Mouse (Mus musculus) liver, adult 2 months (tissue): ENCODE data around the gene Stard3. TPM values are rescaled to one million over a fixed set of nuclear protein-coding genes. Genes with fewer than 3 reads are reported as not detected.
A peak's percentile ranks its signal among the peaks of the same experiment; 100 is the strongest.

Experiments used
- DNase-seq: peaks from one replicate; pipeline ENCODE4 v3.0.0-alpha.2; 2011; ENCODE audit warnings: low read depth, low spot score; ENCODE audit errors: extremely low read depth
- H3K27ac ChIP-seq: fragments of 200-500 bp; replicated peaks from 2 replicates; pipeline ENCODE4 v1.5.1; 2012; ENCODE audit warnings: low read depth, mild to moderate bottlenecking, control low read depth, inconsistent platforms, low read length; ENCODE audit not compliant: insufficient read depth
- H3K27me3 ChIP-seq: fragments of 200-500 bp; 2 replicates; pipeline ENCODE4 v1.6.1; 2012; ENCODE audit warnings: mild to moderate bottlenecking, moderate library complexity, low read length, inconsistent platforms; ENCODE audit not compliant: control insufficient read depth, insufficient read depth
- H3K36me3 ChIP-seq: fragments of 200-500 bp; 2 replicates; pipeline ENCODE4 v1.6.1; 2012; ENCODE audit warnings: low read length, inconsistent platforms; ENCODE audit not compliant: control insufficient read depth, insufficient read depth
- H3K4me1 ChIP-seq: fragments of 200-500 bp; 2 replicates; pipeline ENCODE4 v1.6.1; 2011; ENCODE audit warnings: low read length; ENCODE audit not compliant: control insufficient read depth, insufficient read depth
- H3K4me3 ChIP-seq: fragments of 200-500 bp; 2 replicates; pipeline ENCODE4 v1.5.1; 2011; ENCODE audit warnings: low read depth, mild to moderate bottlenecking, control low read depth, low read length, moderate library complexity; ENCODE audit not compliant: insufficient read depth
- H3K79me2 ChIP-seq: fragments of 200-500 bp; 2 replicates; pipeline ENCODE4 v1.6.1; 2012; ENCODE audit warnings: inconsistent platforms, mild to moderate bottlenecking, low read length, moderate library complexity; ENCODE audit not compliant: control insufficient read depth, insufficient read depth
- H3K9ac ChIP-seq: fragments of 200-500 bp; 2 replicates; pipeline ENCODE4 v1.6.1; 2012; ENCODE audit warnings: low read depth, mild to moderate bottlenecking, control low read depth, inconsistent platforms, low read length
- CTCF ChIP-seq: fragments of 200-500 bp; IDR thresholded peaks from 2 replicates; pipeline ENCODE4 v1.5.1; 2011; ENCODE audit warnings: low read depth, low read length, control low read depth
- POLR2A ChIP-seq: fragments of 200-500 bp; IDR thresholded peaks from 2 replicates; pipeline ENCODE4 v1.6.1; 2011; ENCODE audit warnings: low read length, control low read depth; ENCODE audit not compliant: insufficient read depth; ENCODE audit errors: extremely low read depth
- WGBS: fragments of 180-500 bp; shearing (Covaris S2); methylation state at CpG from one replicate; pipeline ENCODE4 v1.1.7; 2018; 5-methylcytosine and 5-hydroxymethylcytosine counted together
- polyA plus RNA-seq: library from polyadenylated mRNA; depleted of rRNA; stranded (reverse); fragments of >200 nt; gene quantifications from 2 replicates; pipeline ENCODE4 v1.2.3, GENCODE M21; 2012
- total RNA-seq: library from RNA; depleted of rRNA; stranded (reverse); fragments of >200 nt; gene quantifications from 2 replicates; pipeline ENCODE4 v1.2.3, GENCODE M21; 2014

Gene Stard3
- total and polyA plus RNA-seq, 2 experiments, result 11.9 to 41.1 TPM

DNA sequence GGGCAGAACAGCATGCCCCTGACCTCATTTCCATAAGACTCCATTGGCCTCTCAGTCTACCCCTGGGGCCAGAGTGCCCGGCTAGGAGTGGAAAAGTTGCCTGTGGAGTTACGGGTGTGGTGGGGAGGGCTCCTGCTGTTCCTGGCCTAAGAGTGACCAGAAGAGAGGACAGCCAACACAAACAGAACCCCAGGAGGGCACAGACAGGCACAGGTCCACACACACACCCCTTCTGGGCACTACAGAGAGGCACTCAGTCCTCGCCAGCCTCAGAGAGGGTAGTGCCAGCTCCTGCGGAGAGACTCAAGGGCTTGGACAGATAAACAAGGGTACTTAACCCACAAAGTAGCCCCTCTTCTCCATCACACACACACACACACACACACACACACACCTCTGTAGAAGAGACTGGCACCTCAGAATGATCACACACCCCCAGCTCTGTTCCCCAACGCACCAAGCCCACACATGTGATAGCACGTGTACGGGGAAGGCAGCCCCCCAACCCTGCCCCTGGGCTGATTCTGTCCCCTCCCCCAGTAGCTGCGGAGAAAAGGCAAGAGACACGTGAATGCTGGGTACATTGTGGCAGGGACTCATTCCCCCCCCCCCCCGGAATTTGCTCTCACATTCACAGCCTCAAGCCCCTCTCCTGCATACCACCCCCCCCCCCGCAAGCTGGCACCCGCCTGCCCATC is 10.6 kb upstream of the Stard3 start:
- Histone ChIP-seq H3K27ac (no peak overlapping the region), H3K27me3 (peaks cover 23% of the 10 kb centered on the region), H3K9ac (no peak overlapping the region), H3K4me3 (no peak overlapping the region), H3K79me2 (no peaks in the 10 kb centered on the region), H3K36me3 (no peaks in the 10 kb centered on the region), H3K4me1 (no peaks in the 10 kb centered on the region; the same call in 1 of the 2 replicates)
- peak; percentile 21 for DNase-seq
- 7% methylated on average over 11 of the region's 12 CpGs for WGBS
- TF ChIP-seq POLR2A (no peak), CTCF (no peak)

DNA sequence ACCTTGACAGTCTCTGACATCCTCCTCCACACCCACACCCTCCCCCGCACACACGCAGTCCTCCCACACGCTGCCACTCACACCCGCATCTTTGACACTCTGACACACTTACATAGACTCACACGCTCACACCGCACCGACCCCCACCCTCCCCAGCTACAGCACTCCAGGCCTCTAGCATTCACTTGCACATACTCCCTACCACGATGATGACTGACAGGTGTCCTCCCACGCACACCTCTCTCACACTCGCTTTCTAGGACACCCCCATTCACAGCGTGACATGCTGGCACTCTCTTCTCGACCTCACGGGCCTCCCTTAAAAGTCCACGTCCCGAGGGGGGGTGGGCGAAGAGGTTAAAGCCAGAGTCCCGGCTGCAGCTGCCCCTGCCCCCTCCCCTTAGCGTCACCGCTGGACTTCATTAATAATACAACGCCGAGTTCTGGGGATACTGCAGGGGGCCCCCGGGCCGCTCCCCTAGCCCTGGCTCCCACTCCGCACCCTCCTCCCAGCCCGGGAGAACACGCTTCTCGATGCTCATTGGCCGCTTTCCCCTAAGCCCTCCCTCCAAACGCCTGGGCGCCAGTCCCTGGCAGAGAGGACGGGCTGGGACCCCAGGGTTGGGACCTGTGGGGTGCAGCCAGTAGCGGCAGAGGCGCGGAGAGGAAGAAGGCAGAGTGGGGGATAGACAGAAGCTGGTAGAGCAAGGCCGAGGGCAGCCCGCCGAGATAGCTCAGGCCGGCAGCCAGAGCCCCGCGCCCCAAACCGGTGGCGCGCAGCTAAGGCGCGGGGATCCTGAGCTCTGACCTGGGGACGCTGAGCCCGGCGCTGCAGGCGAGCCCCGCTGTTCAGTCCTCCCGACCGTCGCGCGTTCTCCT is 9.8 kb upstream of the Stard3 start, which contains the start of gene Ppp1r1b:
TSS of gene Ppp1r1b (plus strand) at position 322 of the 879 bp plus-strand sequence.
- TF ChIP-seq CTCF, result no peak
- no peak for TF ChIP-seq POLR2A
- DNase-seq, result no peak

DNA sequence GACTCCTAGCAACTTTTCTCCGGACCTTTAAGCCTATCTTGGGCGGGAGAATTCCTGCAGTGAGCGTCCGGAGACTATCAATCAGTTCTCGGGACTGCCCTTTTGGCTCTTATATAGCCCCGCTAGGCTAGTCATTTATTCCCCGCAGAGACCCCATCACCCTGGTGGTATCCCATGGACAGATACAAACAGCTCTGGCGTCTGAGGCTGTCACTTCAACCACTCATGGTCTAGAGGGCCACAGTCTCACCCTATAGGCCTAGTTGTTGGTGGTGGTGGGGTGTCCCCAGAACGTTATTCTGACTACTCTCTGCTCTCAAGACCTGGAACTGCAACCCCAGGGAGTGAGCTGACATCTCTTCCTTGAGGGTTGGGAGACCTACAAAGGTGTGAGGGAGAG is 8.9 kb upstream of the Stard3 start:
- no peak for TF ChIP-seq CTCF
- no peak for TF ChIP-seq POLR2A
- no peak overlapping the region for H3K9ac ChIP-seq
- 45% methylated on average over 9 of the region's 9 CpGs for WGBS
- H3K4me1 ChIP-seq, result no peaks in the 10 kb centered on the region; the same call in 1 of the 2 replicates
- no peak for DNase-seq
- no peak overlapping the region for H3K27ac ChIP-seq
- H3K79me2 ChIP-seq, result no peaks in the 10 kb centered on the region
- H3K36me3 ChIP-seq, result no peaks in the 10 kb centered on the region
- no peak overlapping the region for H3K4me3 ChIP-seq
- peaks cover 23% of the 10 kb centered on the region for H3K27me3 ChIP-seq

More for the DNA sequence above, 9.8 kb upstream of the Stard3 start, which contains the start of gene Ppp1r1b:
- no peaks in the 10 kb centered on the region; the same call in 1 of the 2 replicates for H3K4me1 ChIP-seq
- H3K27me3 ChIP-seq, result peaks cover 23% of the 10 kb centered on the region
- peak within 1 kb of the TSS; percentile 33; the same call in 1 of the 2 replicates for H3K4me3 ChIP-seq
- peak within 1 kb of the TSS; percentile 43 for H3K9ac ChIP-seq
- WGBS, result 3% methylated on average over 55 of the region's 55 CpGs
- no peak within 1 kb of the TSS for H3K27ac ChIP-seq
- H3K79me2 ChIP-seq, result no peaks in the 10 kb centered on the region
- no peaks in the 10 kb centered on the region for H3K36me3 ChIP-seq

DNA sequence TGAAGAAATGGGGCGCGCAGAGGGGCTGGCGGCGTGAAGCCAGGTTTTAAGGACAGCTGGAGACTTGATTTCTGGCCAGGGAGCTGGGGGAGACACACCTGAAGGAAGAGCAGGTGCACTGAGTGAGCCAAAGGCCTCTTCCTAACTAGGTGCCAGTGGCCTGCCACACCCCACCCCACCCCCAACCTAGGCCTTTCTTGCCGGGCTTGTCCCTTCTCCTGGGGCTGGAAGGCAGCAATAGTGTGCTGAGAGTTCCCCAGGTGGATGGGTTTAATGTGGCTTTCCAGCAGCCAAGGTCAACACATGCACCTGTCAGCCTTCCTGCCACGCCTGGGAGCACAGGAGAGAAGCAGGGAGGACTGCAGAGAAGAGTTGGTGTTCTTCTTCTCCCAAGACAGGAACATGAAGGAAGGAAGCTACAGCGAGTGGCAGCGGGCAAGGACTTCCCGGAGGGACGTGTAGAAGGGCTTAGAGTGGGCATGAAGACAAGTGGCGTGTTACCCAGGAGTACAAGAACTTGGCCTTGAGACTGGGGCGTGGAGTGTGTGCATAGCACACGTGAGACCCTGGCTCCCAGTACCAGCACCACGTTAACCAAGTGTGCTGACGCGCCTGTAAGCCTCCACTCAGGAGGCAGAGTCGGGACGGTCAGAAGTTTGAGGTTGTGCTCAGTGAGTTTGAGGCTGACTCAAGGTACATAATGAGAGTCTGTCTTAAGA is 5.7 kb upstream of the Stard3 start:
- Histone ChIP-seq H3K4me3 (no peak overlapping the region), H3K4me1 (peaks cover 14% of the 10 kb centered on the region), H3K27ac (no peak overlapping the region), H3K79me2 (no peaks in the 10 kb centered on the region), H3K27me3 (peaks cover 16% of the 10 kb centered on the region), H3K36me3 (no peaks in the 10 kb centered on the region), H3K9ac (no peak overlapping the region)
- TF ChIP-seq CTCF (no peak), POLR2A (no peak)
- WGBS, result 77% methylated on average over 18 of the region's 18 CpGs
- DNase-seq, result no peak

DNA sequence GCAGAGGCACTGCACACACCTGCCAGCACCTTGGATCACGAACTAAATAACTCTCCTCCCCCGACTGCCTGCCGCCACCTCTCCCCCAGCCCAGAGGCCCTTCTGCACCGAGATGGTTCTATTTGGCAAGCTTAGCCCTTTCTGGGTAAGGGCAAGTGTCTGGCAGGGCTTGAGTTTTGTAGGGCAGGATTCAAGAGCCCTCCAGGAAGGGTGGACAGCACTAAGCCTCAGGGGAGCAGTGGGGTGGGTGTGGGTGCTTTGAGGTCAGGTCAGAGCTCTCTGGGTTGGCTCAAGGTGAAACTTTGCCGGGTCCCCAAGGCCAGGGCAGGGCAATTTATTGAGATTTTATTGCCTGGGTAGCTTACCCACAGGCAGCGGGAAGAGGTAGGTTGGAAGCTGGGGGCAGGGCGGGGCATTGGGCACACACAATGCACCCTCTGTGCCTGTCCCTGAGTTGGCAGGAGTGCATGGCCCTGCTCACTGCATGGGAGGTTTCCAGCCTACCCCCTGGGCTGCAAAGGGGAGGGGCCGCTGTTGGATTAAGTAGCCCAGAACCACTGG is 4.4 kb upstream of the Stard3 start:
- peaks cover 4% of the 10 kb centered on the region for H3K27me3 ChIP-seq
- H3K4me1 ChIP-seq, result peaks cover 18% of the 10 kb centered on the region
- H3K79me2 ChIP-seq, result peaks cover 5% of the 10 kb centered on the region; the same call in 1 of the 2 replicates
- no peak overlapping the region for H3K4me3 ChIP-seq
- 59% methylated on average over 8 of the region's 8 CpGs for WGBS
- no peak overlapping the region for H3K27ac ChIP-seq
- no peaks in the 10 kb centered on the region for H3K36me3 ChIP-seq
- DNase-seq, result no peak
- TF ChIP-seq CTCF (no peak), POLR2A (no peak)
- no peak overlapping the region for H3K9ac ChIP-seq
